Comparison of ENCODE assay signal across 10 mouse cellular contexts in genomic region chr1:13784396-13784795, GRCm38 (mm10).
DNase-seq lines count a peak whose midpoint lies in the region; ATAC-seq and TF ChIP-seq lines count a peak whose summit lies in the region.
"Had no signal": no experiment of that assay in that cellular context is flagged by ENCODE, and none has a peak within 500 bp of the region (broad histone marks: within the 10 kb centered on the region; RNA-seq: fewer than 3 reads in every experiment).

No protein-coding gene starts in this region.

- no peak overlapping the region for H3K4me2 ChIP-seq in kidney, embryonic 16.5 days (replicated peaks; ENCODE audit: low read depth, low read length)
- no peak overlapping the region for H3K4me2 ChIP-seq in embryonic facial prominence, embryonic 11.5 days (ENCODE audit: low read depth, low read length)
- no peak overlapping the region for H3K4me2 ChIP-seq in liver, embryonic 14.5 days (ENCODE audit: low read depth)
- H3K4me2 ChIP-seq: hindbrain, embryonic 15.5 days; neural tube, embryonic 12.5 days had no signal

- no peak for ATAC-seq in CD4-positive, CD25-positive, alpha-beta regulatory T cell, adult 4 months
- no peak for ATAC-seq in kidney, embryonic 16.5 days (ENCODE audit: low FRiP score, low TSS enrichment)
- ATAC-seq in embryonic facial prominence, embryonic 11.5 days (replicated peaks; ENCODE audit: insufficient number of reproducible peaks, low FRiP score, low TSS enrichment, low read depth) = no peak
- ATAC-seq in liver, embryonic 14.5 days (ENCODE audit: insufficient read depth) = no peak

- no peak for TF ChIP-seq EP300 in liver, embryonic 14.5 days (IDR thresholded peaks at IDR 0.05; ENCODE audit: low read depth)

- H3K4me3 ChIP-seq in kidney, embryonic 16.5 days (ENCODE audit: low read length) = no peak overlapping the region
- H3K4me3 ChIP-seq in embryonic facial prominence, embryonic 11.5 days (ENCODE audit: low read depth, low read length) = no peak overlapping the region
- H3K4me3 ChIP-seq in liver, embryonic 14.5 days (ENCODE audit: insufficient read depth in 1 of 2, low read depth in 2 of 2, low read length in 2 of 2) = no peak overlapping the region
- H3K4me3 ChIP-seq: hindbrain, embryonic 15.5 days; neural tube, embryonic 12.5 days had no signal

- no peak overlapping the region for H3K9ac ChIP-seq in kidney, embryonic 16.5 days (replicated peaks; ENCODE audit: low read length)
- H3K9ac ChIP-seq in embryonic facial prominence, embryonic 11.5 days (replicated peaks; ENCODE audit: low read length) = no peak overlapping the region
- H3K9ac ChIP-seq in liver, embryonic 14.5 days (replicated peaks) = no peak overlapping the region
- H3K9ac ChIP-seq: hindbrain, embryonic 15.5 days; neural tube, embryonic 12.5 days had no signal

- no peaks in the 10 kb centered on the region for H3K9me3 ChIP-seq in kidney, embryonic 16.5 days (ENCODE audit: low read length)
- H3K9me3 ChIP-seq in embryonic facial prominence, embryonic 11.5 days (replicated peaks; ENCODE audit: control insufficient read depth, low read length) = no peaks in the 10 kb centered on the region
- H3K9me3 ChIP-seq in liver, embryonic 14.5 days (ENCODE audit: control insufficient read depth, low read length) = no peaks in the 10 kb centered on the region
- H3K9me3 ChIP-seq: hindbrain, embryonic 15.5 days; neural tube, embryonic 12.5 days had no signal

- H3K36me3 ChIP-seq in kidney, embryonic 16.5 days (ENCODE audit: insufficient read depth, low read length) = no peaks in the 10 kb centered on the region
- no peaks in the 10 kb centered on the region for H3K36me3 ChIP-seq in embryonic facial prominence, embryonic 11.5 days (replicated peaks; ENCODE audit: control insufficient read depth, insufficient read depth, low read depth, low read length)
- H3K36me3 ChIP-seq in liver, embryonic 14.5 days (replicated peaks; ENCODE audit: control insufficient read depth, insufficient read depth, low read depth) = no peaks in the 10 kb centered on the region
- H3K36me3 ChIP-seq in splenic B cell, adult 2 months (ENCODE audit: control insufficient read depth, insufficient read depth, low read length, poor library complexity, severe bottlenecking) = no peaks in the 10 kb centered on the region
- H3K36me3 ChIP-seq: hindbrain, embryonic 15.5 days; neural tube, embryonic 12.5 days had no signal

- no peak overlapping the region for H3K27ac ChIP-seq in kidney, embryonic 16.5 days (ENCODE audit: low read length)
- no peak overlapping the region for H3K27ac ChIP-seq in embryonic facial prominence, embryonic 11.5 days (replicated peaks; ENCODE audit: low read depth, low read length)
- no peak overlapping the region for H3K27ac ChIP-seq in liver, embryonic 14.5 days
- H3K27ac ChIP-seq: hindbrain, embryonic 15.5 days; neural tube, embryonic 12.5 days had no signal

- 7% methylated on average over 4 of the region's 4 CpGs for whole genome bisulfite sequencing in kidney, embryonic 16.5 days
- WGBS in embryonic facial prominence, embryonic 11.5 days = 8% methylated on average over 4 of the region's 4 CpGs
- WGBS in liver, embryonic 14.5 days (ENCODE audit: insufficient replicate concordance) = 8% methylated on average over 4 of the region's 4 CpGs

- no peaks in the 10 kb centered on the region for H3K27me3 ChIP-seq in kidney, embryonic 16.5 days (ENCODE audit: insufficient read depth, low read length)
- H3K27me3 ChIP-seq in embryonic facial prominence, embryonic 11.5 days (ENCODE audit: control insufficient read depth, insufficient read depth, low read length) = no peaks in the 10 kb centered on the region
- H3K27me3 ChIP-seq in liver, embryonic 14.5 days (ENCODE audit: control insufficient read depth, insufficient read depth, low read length) = no peaks in the 10 kb centered on the region
- H3K27me3 ChIP-seq in splenic B cell, adult 2 months (ENCODE audit: control insufficient read depth, insufficient read depth, low read length, poor library complexity, severe bottlenecking) = no peaks in the 10 kb centered on the region
- H3K27me3 ChIP-seq: neural tube, embryonic 12.5 days had no signal

- peak; percentile 75 for DNase-seq in CD4-positive, CD25-positive, alpha-beta regulatory T cell, adult 2 months (ENCODE audit: low read depth, low spot score)
- peak; percentile 46 for DNase-seq in kidney, postnatal 10 days
- DNase-seq in ZHBTc4 (ENCODE audit: low read depth, low spot score) = peak; percentile 90
- DNase-seq in embryonic facial prominence, embryonic 11.5 days (ENCODE audit: low spot score) = peak; percentile 88
- peak; percentile 40 to 50 (median 43) for DNase-seq in liver, embryonic 14.5 days (ENCODE audit: low read depth in 3 of 3, low spot score in 3 of 3)
- peak; percentile 82 for DNase-seq in splenic B cell, adult 2 months (ENCODE audit: low read depth, low spot score)

- TF ChIP-seq CTCF in liver, embryonic 14.5 days (IDR thresholded peaks at IDR 0.05; ENCODE audit: low read depth) = peak; percentile 65

- 0 out of 2 replicates have a peak, but pooled peaks cover 1% of the 10 kb centered on the region for H3K4me1 ChIP-seq in kidney, embryonic 16.5 days (ENCODE audit: insufficient read depth, low read length)
- no peaks in the 10 kb centered on the region for H3K4me1 ChIP-seq in embryonic facial prominence, embryonic 11.5 days (ENCODE audit: control insufficient read depth, insufficient read depth, low read length)
- H3K4me1 ChIP-seq in liver, embryonic 14.5 days (replicated peaks; ENCODE audit: control insufficient read depth in 2 of 2, insufficient read depth in 2 of 2, low read length in 1 of 2) = no peaks in the 10 kb centered on the region
- H3K4me1 ChIP-seq: neural tube, embryonic 12.5 days had no signal
